Mouse (Mus musculus): ENCODE data around the gene Zbtb18.

GRCm38 (mm10) chr1:177484280-177484679 lies 42.1 kb downstream of the Zbtb18 start:
- no peak for TF ChIP-seq POLR2A (IDR thresholded peaks at IDR 0.05; ENCODE audit: borderline replicate concordance, low read depth, low read length)
- TF ChIP-seq CTCF (IDR thresholded peaks at IDR 0.05; ENCODE audit: low read depth, low read length) = no peak

Measured in bone marrow macrophage, adult 2 months (primary cell).